Mouse (Mus musculus): ENCODE data around the gene Sult6b2.

The Sult6b2 gene

GRCm38 (mm10) chr6:142776935-142777334 is 27.4 kb downstream of the Sult6b2 start:
- DNase-seq: no peak

GRCm38 (mm10) chr6:142773566-142773965 is 30.7 kb downstream of the Sult6b2 start:
- DNase-seq: no peak

GRCm38 (mm10) chr6:142771643-142772042 is 32.7 kb downstream of the Sult6b2 start:
- no peak for DNase-seq

GRCm38 (mm10) chr6:142769896-142770295 is 34.4 kb downstream of the Sult6b2 start:
- no peak for DNase-seq

GRCm38 (mm10) chr6:142767305-142767704 is 37.0 kb downstream of the Sult6b2 start:
- no peak for DNase-seq

GRCm38 (mm10) chr6:142764933-142765332 is 39.4 kb downstream of the Sult6b2 start:
- DNase-seq: no peak

GRCm38 (mm10) chr6:142759633-142760032 is 44.7 kb downstream of the Sult6b2 start:
- DNase-seq: no peak

- DNase-seq: no peak
These were observed 45.7 kb downstream of the Sult6b2 start for GRCm38 (mm10) chr6:142758562-142758961.

- no peak for DNase-seq
These were observed 46.3 kb downstream of the Sult6b2 start for GRCm38 (mm10) chr6:142757976-142758375.

- DNase-seq: no peak
These were observed 46.9 kb downstream of the Sult6b2 start for GRCm38 (mm10) chr6:142757334-142757965.

- DNase-seq: peak; percentile 89 to 94
These were observed 47.6 kb downstream of the Sult6b2 start, which contains the start of gene Cmas for GRCm38 (mm10) chr6:142756507-142757333. Gene Cmas (plus strand): TSS chr6:142756686.

GRCm38 (mm10) chr6:142752331-142753246 is 51.7 kb downstream of the Sult6b2 start:
- DNase-seq: peak; percentile 29 to 54

- no peak for DNase-seq
These were observed 52.9 kb downstream of the Sult6b2 start for GRCm38 (mm10) chr6:142751365-142751764.

GRCm38 (mm10) chr6:142748057-142748708 is 56.1 kb downstream of the Sult6b2 start:
- DNase-seq: no peak

- no peak for DNase-seq
These were observed 57.1 kb downstream of the Sult6b2 start for GRCm38 (mm10) chr6:142747165-142747564.

- DNase-seq: no peak
These were observed 57.5 kb downstream of the Sult6b2 start for GRCm38 (mm10) chr6:142746765-142747164.

- no peak for DNase-seq
These were observed 58.8 kb downstream of the Sult6b2 start for GRCm38 (mm10) chr6:142745484-142745883.

GRCm38 (mm10) chr6:142743193-142743592 is 61.1 kb downstream of the Sult6b2 start:
- DNase-seq: no peak

- DNase-seq: no peak
These were observed 62.5 kb downstream of the Sult6b2 start for GRCm38 (mm10) chr6:142741763-142742162.

GRCm38 (mm10) chr6:142738637-142739036 is 65.7 kb downstream of the Sult6b2 start:
- DNase-seq: no peak

GRCm38 (mm10) chr6:142738225-142738624 is 66.1 kb downstream of the Sult6b2 start:
- DNase-seq: no peak

GRCm38 (mm10) chr6:142735302-142736005 is 68.8 kb downstream of the Sult6b2 start:
- DNase-seq: no peak
